Mouse (Mus musculus) intestine, postnatal 0 days (tissue): ENCODE results near the gene Litaf. TPM values are rescaled to one million over a fixed set of nuclear protein-coding genes. Genes with fewer than 3 reads are reported as not detected.

Source experiments
- ATAC-seq: fragments of 200-750 bp; cut with Nextera tagmentation; 2 replicates; pipeline ENCODE4 v1.8.0; 2017; ENCODE audit warnings: mild to moderate bottlenecking, moderate TSS enrichment, moderate library complexity
- H3K27ac ChIP-seq: fragments of 300-500 bp; sonication (generic); 2 replicates; pipeline ENCODE4 v1.5.1; 2014; ENCODE audit warnings: mild to moderate bottlenecking, low read depth, low read length, moderate library complexity
- H3K27me3 ChIP-seq: fragments of 300-500 bp; sonication (generic); replicated peaks from 2 replicates; pipeline ENCODE4 v1.6.1; 2014; ENCODE audit warnings: low read length, mixed read lengths; ENCODE audit not compliant: control insufficient read depth, insufficient read depth
- H3K36me3 ChIP-seq: fragments of 300-500 bp; sonication (generic); 2 replicates; pipeline ENCODE4 v1.6.1; 2014; ENCODE audit warnings: mild to moderate bottlenecking, moderate library complexity; ENCODE audit not compliant: control insufficient read depth, insufficient read depth
- H3K4me1 ChIP-seq: fragments of 300-500 bp; sonication (generic); replicated peaks from 2 replicates; pipeline ENCODE4 v1.6.1; 2014; ENCODE audit warnings: antibody characterized with exemption, low read length, mixed read lengths; ENCODE audit not compliant: control insufficient read depth, insufficient read depth
- H3K4me2 ChIP-seq: fragments of 300-500 bp; sonication (generic); replicated peaks from 2 replicates; pipeline ENCODE4 v1.6.1; 2014; ENCODE audit warnings: low read depth, mild to moderate bottlenecking, moderate library complexity
- H3K4me3 ChIP-seq: fragments of 300-500 bp; sonication (generic); 2 replicates; pipeline ENCODE4 v1.5.1; 2014; ENCODE audit warnings: low read depth, low read length
- H3K9ac ChIP-seq: fragments of 300-500 bp; sonication (generic); 2 replicates; pipeline ENCODE4 v1.6.1; 2014; ENCODE audit warnings: mild to moderate bottlenecking, low read depth, low read length
- H3K9me3 ChIP-seq: fragments of 300-500 bp; sonication (generic); 2 replicates; pipeline ENCODE4 v1.6.1; 2016; ENCODE audit warnings: mixed run types; ENCODE audit not compliant: control insufficient read depth
- CTCF ChIP-seq: sonication (generic); IDR thresholded peaks from 2 replicates; pipeline ENCODE4 v1.5.1; 2016; ENCODE audit warnings: low read depth, mild to moderate bottlenecking, control low read depth, antibody characterized with exemption, moderate library complexity
- WGBS: fragments of 180-500 bp; shearing (Covaris S2); extraction: QIAGEN DNeasy Blood & Tissue Kit; methylation state at CpG from one replicate; pipeline ENCODE4 v1.1.7; 2014; 5-methylcytosine and 5-hydroxymethylcytosine counted together
- polyA plus RNA-seq: library from polyadenylated mRNA; unstranded; fragments of >200 nt; fragmentation: Nextera tagmentation; extraction: Ambion mirVana; gene quantifications from 2 replicates; pipeline ENCODE4 v1.2.1, GENCODE M21; 2015

The Litaf gene
- polyA plus RNA-seq, 1 experiment from 2014 or later: 168 TPM

GRCm38 (mm10) chr16:11034193-11034803 is 31.7 kb downstream of the Litaf start:
- Histone ChIP-seq H3K4me2 (no peak overlapping the region), H3K36me3 (no peaks in the 10 kb centered on the region), H3K27ac (no peak overlapping the region), H3K27me3 (no peaks in the 10 kb centered on the region), H3K4me1 (no peaks in the 10 kb centered on the region), H3K9me3 (no peaks in the 10 kb centered on the region), H3K9ac (no peak overlapping the region), H3K4me3 (no peak overlapping the region)
- peak; percentile 100 for TF ChIP-seq CTCF
- WGBS: 2% methylated on average over 4 of the region's 4 CpGs
- ATAC-seq: peak; percentile 63

DNA sequence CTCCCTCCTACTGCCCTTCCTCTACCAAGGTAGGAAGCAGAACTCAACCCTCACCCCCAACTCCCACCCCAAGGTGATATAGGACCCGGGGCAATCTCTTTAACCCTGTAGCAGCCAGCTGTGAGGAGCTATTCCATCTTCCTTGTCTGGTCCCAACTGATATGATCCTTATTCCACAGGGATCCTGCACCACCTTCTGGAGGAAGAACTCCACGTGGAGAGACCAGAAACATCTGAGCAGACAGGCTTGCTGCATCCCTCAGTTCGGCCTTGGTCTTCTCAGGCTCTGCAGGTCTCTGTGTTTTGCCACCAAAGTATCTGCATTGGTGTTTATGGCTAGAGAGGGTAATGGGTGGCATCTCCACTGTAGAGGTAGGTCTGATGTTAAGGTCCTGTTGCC is 34.6 kb downstream of the Litaf start:
- Histone ChIP-seq H3K9me3 (no peaks in the 10 kb centered on the region), H3K4me3 (no peak overlapping the region), H3K36me3 (no peaks in the 10 kb centered on the region), H3K27ac (no peak overlapping the region), H3K27me3 (no peaks in the 10 kb centered on the region), H3K4me1 (no peaks in the 10 kb centered on the region), H3K9ac (no peak overlapping the region), H3K4me2 (no peak overlapping the region)
- ATAC-seq: no peak
- peak; percentile 74 for TF ChIP-seq CTCF
- 55% methylated on average over 3 of the region's 3 CpGs for WGBS

DNA sequence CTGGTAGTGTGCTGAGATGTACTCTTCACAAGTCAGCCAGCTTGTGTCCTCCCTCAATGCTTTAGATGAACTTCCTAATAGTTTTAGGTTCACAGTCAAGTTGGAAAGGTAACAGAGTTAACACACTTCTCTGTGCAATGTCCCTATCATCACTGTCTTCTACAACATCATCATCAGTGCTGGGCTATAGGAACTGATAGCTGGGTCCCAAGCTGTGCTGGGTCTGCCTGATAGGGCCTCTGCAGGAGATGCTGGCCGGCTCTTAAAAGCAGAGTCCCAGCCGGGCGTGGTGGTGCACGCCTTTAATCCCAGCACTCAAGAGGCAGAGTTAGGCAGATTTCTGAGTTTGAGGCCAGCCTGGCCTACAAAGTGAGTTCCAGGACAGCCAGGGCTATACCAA is 35.1 kb downstream of the Litaf start:
- H3K9me3 ChIP-seq: no peaks in the 10 kb centered on the region
- H3K9ac ChIP-seq: no peak overlapping the region
- H3K27me3 ChIP-seq: no peaks in the 10 kb centered on the region
- 76% methylated on average over 4 of the region's 4 CpGs for WGBS
- H3K27ac ChIP-seq: no peak overlapping the region
- no peaks in the 10 kb centered on the region for H3K36me3 ChIP-seq
- no peak for ATAC-seq
- no peak overlapping the region for H3K4me3 ChIP-seq
- no peaks in the 10 kb centered on the region for H3K4me1 ChIP-seq
- TF ChIP-seq CTCF: no peak
- H3K4me2 ChIP-seq: no peak overlapping the region

GRCm38 (mm10) chr16:11028206-11028605 is 37.8 kb downstream of the Litaf start:
- H3K4me3 ChIP-seq: no peak overlapping the region
- 87% methylated on average over 7 of the region's 7 CpGs for WGBS
- no peak overlapping the region for H3K9ac ChIP-seq
- H3K4me2 ChIP-seq: no peak overlapping the region
- no peaks in the 10 kb centered on the region for H3K4me1 ChIP-seq
- ATAC-seq: no peak
- no peak for TF ChIP-seq CTCF
- no peak overlapping the region for H3K27ac ChIP-seq
- H3K36me3 ChIP-seq: no peaks in the 10 kb centered on the region
- no peaks in the 10 kb centered on the region for H3K27me3 ChIP-seq
- no peaks in the 10 kb centered on the region for H3K9me3 ChIP-seq

DNA sequence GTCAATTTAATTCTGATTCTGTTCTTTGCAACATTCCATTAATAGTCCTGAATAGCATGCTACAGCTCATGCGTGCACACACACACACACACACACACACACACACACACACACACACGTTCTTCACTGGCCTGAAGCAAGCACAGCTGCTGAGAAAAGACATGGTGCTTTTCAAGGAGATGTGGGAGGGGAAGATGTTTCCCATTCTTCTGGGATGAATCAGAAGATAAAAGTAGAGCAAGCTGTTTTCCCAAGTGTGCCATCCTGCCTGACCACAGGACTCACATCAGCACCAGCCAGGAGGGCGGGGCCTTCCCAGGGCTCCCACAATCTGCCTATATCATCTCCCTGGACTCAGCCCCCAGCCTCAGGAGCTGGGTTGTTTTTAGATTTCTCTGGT is 41.1 kb downstream of the Litaf start:
- ATAC-seq: 0 out of 2 replicates have a peak, but pooled peaks have one; percentile 42
- Histone ChIP-seq H3K9me3 (no peaks in the 10 kb centered on the region), H3K4me3 (no peak overlapping the region), H3K4me2 (no peak overlapping the region), H3K27me3 (no peaks in the 10 kb centered on the region), H3K27ac (no peak overlapping the region), H3K36me3 (no peaks in the 10 kb centered on the region), H3K9ac (no peak overlapping the region), H3K4me1 (no peaks in the 10 kb centered on the region)
- no peak for TF ChIP-seq CTCF
- 70% methylated on average over 3 of the region's 3 CpGs for WGBS

DNA sequence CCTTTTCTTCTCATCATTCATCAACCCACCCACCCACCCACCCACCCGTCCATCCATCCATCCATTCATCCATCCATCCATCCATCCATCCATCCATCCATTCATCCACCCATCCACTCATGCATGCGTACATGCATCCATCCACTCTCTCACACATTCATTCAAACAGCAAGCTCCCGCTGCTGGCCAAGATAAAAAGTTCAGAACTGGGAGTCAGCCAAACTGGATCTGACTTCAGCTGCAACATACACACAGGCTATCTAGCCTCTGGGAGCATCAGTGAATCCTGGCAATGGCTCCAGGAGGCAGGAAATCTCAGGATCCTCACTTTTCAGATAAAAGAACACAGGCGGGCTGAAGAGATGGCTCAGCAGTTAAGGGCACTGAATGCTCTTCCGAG is 42.3 kb downstream of the Litaf start:
- Histone ChIP-seq H3K27me3 (no peaks in the 10 kb centered on the region), H3K36me3 (no peaks in the 10 kb centered on the region), H3K9ac (no peak overlapping the region), H3K9me3 (no peaks in the 10 kb centered on the region), H3K27ac (no peak overlapping the region), H3K4me1 (no peaks in the 10 kb centered on the region), H3K4me3 (no peak overlapping the region), H3K4me2 (no peak overlapping the region)
- 75% methylated on average over 5 of the region's 5 CpGs for WGBS
- peak; percentile 37; the same call in 1 of the 2 replicates for TF ChIP-seq CTCF
- ATAC-seq: no peak

- ATAC-seq: no peak
- no peak overlapping the region for H3K9ac ChIP-seq
- 88% methylated on average over 4 of the region's 4 CpGs for WGBS
- TF ChIP-seq CTCF: no peak
- no peak overlapping the region for H3K27ac ChIP-seq
- no peaks in the 10 kb centered on the region for H3K27me3 ChIP-seq
- H3K4me2 ChIP-seq: no peak overlapping the region
- H3K4me1 ChIP-seq: no peaks in the 10 kb centered on the region
- no peaks in the 10 kb centered on the region for H3K36me3 ChIP-seq
- no peaks in the 10 kb centered on the region for H3K9me3 ChIP-seq
- H3K4me3 ChIP-seq: no peak overlapping the region
Observed at GRCm38 (mm10) chr16:11022113-11022489, 43.9 kb downstream of the Litaf start.
